Mouse (Mus musculus) embryonic fibroblast, embryonic 13.5 days (primary cell): Measurements from ENCODE around the gene Dusp21. TPM values are rescaled to one million over a fixed set of nuclear protein-coding genes. Genes with fewer than 3 reads are reported as not detected.

Experiments
- H3K27ac ChIP-seq: 2 replicates; pipeline ENCODE4 v1.5.1; 2012; ENCODE audit warnings: low read length, control low read depth, inconsistent platforms; ENCODE audit not compliant: insufficient read depth
- H3K4me1 ChIP-seq: 2 replicates; pipeline ENCODE4 v1.6.1; 2011; ENCODE audit warnings: low read length; ENCODE audit not compliant: control insufficient read depth, insufficient read depth
- H3K4me3 ChIP-seq: 2 replicates; pipeline ENCODE4 v1.5.1; 2011; ENCODE audit warnings: mild to moderate bottlenecking, control low read depth, low read length; ENCODE audit not compliant: insufficient read depth
- CTCF ChIP-seq: IDR thresholded peaks from 2 replicates; pipeline ENCODE4 v1.5.1; 2011; ENCODE audit warnings: mild to moderate bottlenecking, control low read depth, low read length, moderate library complexity, borderline replicate concordance; ENCODE audit not compliant: insufficient read depth
- POLR2A ChIP-seq: IDR thresholded peaks from 2 replicates; pipeline ENCODE4 v1.6.1; 2011; ENCODE audit warnings: low read depth, mild to moderate bottlenecking, control low read depth, low read length, moderate library complexity
- polyA plus RNA-seq: library from polyadenylated mRNA; stranded (reverse); fragments of >200 nt; gene quantifications from 2 replicates; pipeline ENCODE4 v1.2.4, GENCODE M21; 2011; ENCODE audit warnings: low read depth; ENCODE audit not compliant: missing spikeins, insufficient read length

Gene Dusp21
- polyA plus RNA-seq: not detected in 2 replicates

GRCm38 (mm10) chrX:18145557-18145956, at the start of gene Dusp21:
Dusp21 (plus strand) TSS chrX:18145857.
- Histone ChIP-seq H3K4me1 (no peaks in the 10 kb centered on the region), H3K4me3 (no peak within 1 kb of the TSS), H3K27ac (no peak within 1 kb of the TSS)
- TF ChIP-seq CTCF (no peak), POLR2A (no peak)

- H3K27ac ChIP-seq: no peak overlapping the region
- no peak overlapping the region for H3K4me3 ChIP-seq
- no peak for TF ChIP-seq CTCF
- TF ChIP-seq POLR2A: no peak
- H3K4me1 ChIP-seq: no peaks in the 10 kb centered on the region
Measured at GRCm38 (mm10) chrX:18160734-18161442, 15.2 kb downstream of the Dusp21 start.

- TF ChIP-seq CTCF: no peak
- TF ChIP-seq POLR2A: no peak
- Histone ChIP-seq H3K4me3 (peak overlapping the region; percentile 54), H3K27ac (peak overlapping the region; percentile 81), H3K4me1 (no peaks in the 10 kb centered on the region)
Measured at GRCm38 (mm10) chrX:18161796-18162191, 16.1 kb downstream of the Dusp21 start.

GRCm38 (mm10) chrX:18162192-18162857, 16.7 kb downstream of the Dusp21 start, which contains the start of gene Kdm6a:
Kdm6a (plus strand) TSS chrX:18162575.
- TF ChIP-seq CTCF: no peak
- peak; percentile 78 for TF ChIP-seq POLR2A
- Histone ChIP-seq H3K27ac (peak within 1 kb of the TSS; percentile 81), H3K4me1 (no peaks in the 10 kb centered on the region), H3K4me3 (peak within 1 kb of the TSS; percentile 85)

GRCm38 (mm10) chrX:18162861-18163731, 17.4 kb downstream of the Dusp21 start:
- Histone ChIP-seq H3K4me1 (no peaks in the 10 kb centered on the region), H3K27ac (peak overlapping the region; percentile 67), H3K4me3 (peak overlapping the region; percentile 85)
- TF ChIP-seq CTCF (no peak), POLR2A (no peak)

- Histone ChIP-seq H3K27ac (peak overlapping the region; percentile 67), H3K4me1 (no peaks in the 10 kb centered on the region), H3K4me3 (peak overlapping the region; percentile 85)
- TF ChIP-seq CTCF (no peak), POLR2A (no peak)
Measured at GRCm38 (mm10) chrX:18163917-18164624, 18.4 kb downstream of the Dusp21 start.

GRCm38 (mm10) chrX:18165121-18165520, 19.5 kb downstream of the Dusp21 start:
- H3K4me3 ChIP-seq: no peak overlapping the region
- H3K27ac ChIP-seq: no peak overlapping the region
- no peaks in the 10 kb centered on the region for H3K4me1 ChIP-seq
- no peak for TF ChIP-seq POLR2A
- no peak for TF ChIP-seq CTCF

GRCm38 (mm10) chrX:18166961-18167360, 21.3 kb downstream of the Dusp21 start:
- TF ChIP-seq POLR2A (no peak), CTCF (no peak)
- Histone ChIP-seq H3K27ac (no peak overlapping the region), H3K4me1 (no peaks in the 10 kb centered on the region), H3K4me3 (no peak overlapping the region)

- H3K4me1 ChIP-seq: no peaks in the 10 kb centered on the region
- H3K4me3 ChIP-seq: no peak overlapping the region
- no peak overlapping the region for H3K27ac ChIP-seq
- TF ChIP-seq POLR2A (no peak), CTCF (no peak)
Measured at GRCm38 (mm10) chrX:18168940-18169339, 23.3 kb downstream of the Dusp21 start.
